Mouse (Mus musculus): ENCODE measurements around the gene Gm867. TPM values are rescaled to one million over a fixed set of nuclear protein-coding genes. Genes with fewer than 3 reads are reported as not detected.

Gene Gm867
- total RNA-seq, 2 experiments from 2014 or later = 0.28 to 0.89 TPM

- no peak for DNase-seq (ENCODE audit: low spot score in 2 of 2)
Observed at GRCm38 (mm10) chr10:75936909-75937667, 3.4 kb downstream of the Gm867 start.

GRCm38 (mm10) chr10:75935680-75936541, 4.6 kb downstream of the Gm867 start, which contains the start of gene Mmp11:
TSS of gene Mmp11 (minus strand) at chr10:75936496.
- peak; percentile 69 to 82 for DNase-seq (ENCODE audit: low spot score in 2 of 2)

GRCm38 (mm10) chr10:75934991-75935390, 5.5 kb downstream of the Gm867 start:
- DNase-seq (ENCODE audit: low spot score in 2 of 2) = no peak

- no peak for DNase-seq (ENCODE audit: low spot score in 2 of 2)
Observed at GRCm38 (mm10) chr10:75932891-75933290, 7.6 kb downstream of the Gm867 start, which contains the start of gene Chchd10. TSS of gene Chchd10 (plus strand) at chr10:75933130.

GRCm38 (mm10) chr10:75932081-75932678, 8.3 kb downstream of the Gm867 start:
- no peak for DNase-seq (ENCODE audit: low spot score in 2 of 2)

GRCm38 (mm10) chr10:75931311-75931710, 9.2 kb downstream of the Gm867 start:
- no peak for DNase-seq (ENCODE audit: low spot score in 2 of 2)

GRCm38 (mm10) chr10:75930304-75930703, 10.2 kb downstream of the Gm867 start:
- no peak for DNase-seq (ENCODE audit: low spot score in 2 of 2)

GRCm38 (mm10) chr10:75926396-75926795, 14.1 kb downstream of the Gm867 start:
- no peak for DNase-seq (ENCODE audit: low spot score in 2 of 2)

- DNase-seq (ENCODE audit: low spot score in 2 of 2) = no peak
Observed at GRCm38 (mm10) chr10:75924324-75924723, 16.1 kb downstream of the Gm867 start.

GRCm38 (mm10) chr10:75921726-75922560, 18.5 kb downstream of the Gm867 start:
- DNase-seq (ENCODE audit: low spot score in 2 of 2) = peak in 1 of 2 experiments; percentile 27

- DNase-seq (ENCODE audit: low spot score in 2 of 2) = peak; percentile 92 to 96
Observed at GRCm38 (mm10) chr10:75921026-75921725, 19.3 kb downstream of the Gm867 start, which contains the start of gene Smarcb1. TSS of gene Smarcb1 (minus strand) at chr10:75921617.

- DNase-seq (ENCODE audit: low spot score in 2 of 2) = no peak
Observed at GRCm38 (mm10) chr10:75919026-75919425, 21.4 kb downstream of the Gm867 start.

- no peak for DNase-seq (ENCODE audit: low spot score in 2 of 2)
Observed at GRCm38 (mm10) chr10:75916840-75917239, 23.6 kb downstream of the Gm867 start.

- no peak for DNase-seq (ENCODE audit: low spot score in 2 of 2)
Observed at GRCm38 (mm10) chr10:75915557-75915956, 24.9 kb downstream of the Gm867 start.

GRCm38 (mm10) chr10:75913013-75913589, 27.4 kb downstream of the Gm867 start:
- no peak for DNase-seq (ENCODE audit: low spot score in 2 of 2)

GRCm38 (mm10) chr10:75910698-75911097, 29.8 kb downstream of the Gm867 start:
- DNase-seq (ENCODE audit: low spot score in 2 of 2) = no peak

GRCm38 (mm10) chr10:75906882-75907281, 33.6 kb downstream of the Gm867 start:
- DNase-seq (ENCODE audit: low spot score in 2 of 2) = no peak

- no peak for DNase-seq (ENCODE audit: low spot score in 2 of 2)
Observed at GRCm38 (mm10) chr10:75904391-75904790, 36.1 kb downstream of the Gm867 start.

- no peak for DNase-seq (ENCODE audit: low spot score in 2 of 2)
Observed at GRCm38 (mm10) chr10:75898846-75899245, 41.6 kb downstream of the Gm867 start.

Measured in layer of hippocampus, adult 18-20 months (tissue).